Mouse (Mus musculus) ES-E14 (cell line): ENCODE data around the gene Chd9. TPM values are rescaled to one million over a fixed set of nuclear protein-coding genes. Genes with fewer than 3 reads are reported as not detected.

ENCODE experiments used
- DNase-seq: peaks from one replicate; pipeline ENCODE4 v3.0.0-alpha.2; 2013; ENCODE audit warnings: low read depth, low spot score
- H3K27ac ChIP-seq: 2 replicates; pipeline ENCODE4 v1.5.1; 2012; ENCODE audit warnings: low read depth, mild to moderate bottlenecking, low read length, moderate library complexity, mixed read lengths; ENCODE audit not compliant: poor library complexity, insufficient read depth, severe bottlenecking
- H3K36me3 ChIP-seq: 2 replicates; pipeline ENCODE4 v1.6.1; 2012; ENCODE audit warnings: mild to moderate bottlenecking, low read length, moderate library complexity, mixed read lengths; ENCODE audit not compliant: control insufficient read depth, poor library complexity, insufficient read depth, severe bottlenecking
- H3K4me1 ChIP-seq, 2 experiments: fragments of 150-350 bp in 1 of 2; sonication (generic) in 1 of 2; 2 replicates each; pipeline ENCODE4 v1.6.1; 2012; ENCODE audit warnings: low read length in 2 of 2, mild to moderate bottlenecking in 1 of 2, mixed read lengths in 1 of 2; ENCODE audit not compliant: control insufficient read depth in 2 of 2, insufficient read depth in 2 of 2, poor library complexity in 1 of 2
- H3K4me3 ChIP-seq, 2 experiments: fragments of 150-350 bp in 1 of 2; sonication (generic) in 1 of 2; 2 replicates each; pipeline ENCODE4 v1.5.1; 2012; ENCODE audit warnings: low read length in 2 of 2, low read depth in 1 of 2, mild to moderate bottlenecking in 1 of 2, mixed read lengths in 1 of 2; ENCODE audit not compliant: insufficient read depth in 1 of 2, poor library complexity in 1 of 2, severe bottlenecking in 1 of 2
- H3K9ac ChIP-seq: 2 replicates; pipeline ENCODE4 v1.6.1; 2012; ENCODE audit warnings: low read depth, mild to moderate bottlenecking, low read length, mixed read lengths; ENCODE audit not compliant: poor library complexity, insufficient read depth, severe bottlenecking
- H3K9me3 ChIP-seq: fragments of 150-350 bp; sonication (generic); 2 replicates; pipeline ENCODE4 v1.6.1; 2012; ENCODE audit warnings: low read depth, mild to moderate bottlenecking, low read length; ENCODE audit not compliant: control insufficient read depth, insufficient read depth
- CHD2 ChIP-seq: IDR thresholded peaks from 2 replicates; pipeline ENCODE4 v1.6.1; 2014; ENCODE audit warnings: mild to moderate bottlenecking, low read depth, low read length, inconsistent platforms
- HCFC1 ChIP-seq: IDR thresholded peaks from 2 replicates; pipeline ENCODE4 v1.6.1; 2012; ENCODE audit warnings: low read length, inconsistent platforms, borderline replicate concordance; ENCODE audit not compliant: insufficient read depth
- MAFK ChIP-seq: IDR thresholded peaks from 2 replicates; pipeline ENCODE4 v1.6.1; 2014; ENCODE audit warnings: mild to moderate bottlenecking, low read depth, low read length, inconsistent platforms; ENCODE audit not compliant: insufficient read depth
- ZC3H11A ChIP-seq: IDR thresholded peaks from 2 replicates; pipeline ENCODE4 v1.6.1; 2012; ENCODE audit warnings: low read depth, mild to moderate bottlenecking, inconsistent platforms, low read length, borderline replicate concordance
- ZNF384 ChIP-seq: IDR thresholded peaks from 2 replicates; pipeline ENCODE4 v1.6.1; 2012; ENCODE audit warnings: low read depth, low read length, inconsistent platforms
- in situ Hi-C, 2 experiments: fragments of 600-800 bp; cut with MboI; formaldehyde crosslinking; loops; one replicate each; pipeline ENCODE4 v1.15.1; 2025; ENCODE audit warnings: low sequenced_read_pairs in 2 of 2, inconsistent platforms in 1 of 2; ENCODE audit not compliant: unreplicated experiment in 2 of 2
- total RNA-seq: library from RNA; depleted of rRNA; stranded (reverse); fragments of 300-350 nt; gene quantifications from 2 replicates; pipeline ENCODE4 v1.2.3, GENCODE M21; 2012

Chd9 gene
- total RNA-seq, 1 experiment: 32.4 TPM

DNA sequence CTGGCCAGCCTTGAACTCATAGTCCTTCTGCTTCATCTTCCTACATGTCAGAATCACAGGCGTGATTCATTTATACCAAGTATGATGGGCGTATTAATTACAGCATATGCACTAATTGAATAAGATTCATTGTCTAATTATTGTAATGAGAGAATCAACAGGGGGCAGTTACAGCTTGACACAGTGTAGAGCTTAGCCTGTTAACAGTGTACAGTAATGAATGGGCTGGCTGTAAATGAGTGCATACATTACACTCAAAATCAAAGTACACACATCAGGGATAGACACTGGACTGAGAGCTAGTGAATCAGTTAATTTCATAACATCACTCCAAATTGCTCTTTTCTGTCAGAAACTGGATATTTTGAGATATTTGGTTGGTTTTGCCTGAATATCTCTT lies 135.9 kb downstream of the Chd9 start:
- in situ Hi-C loops: no loop called here
- no peak for TF ChIP-seq HCFC1
- TF ChIP-seq ZC3H11A: no peak
- TF ChIP-seq MAFK: no peak
- TF ChIP-seq CHD2: no peak
- TF ChIP-seq ZNF384: no peak
- DNase-seq: no peak

DNA sequence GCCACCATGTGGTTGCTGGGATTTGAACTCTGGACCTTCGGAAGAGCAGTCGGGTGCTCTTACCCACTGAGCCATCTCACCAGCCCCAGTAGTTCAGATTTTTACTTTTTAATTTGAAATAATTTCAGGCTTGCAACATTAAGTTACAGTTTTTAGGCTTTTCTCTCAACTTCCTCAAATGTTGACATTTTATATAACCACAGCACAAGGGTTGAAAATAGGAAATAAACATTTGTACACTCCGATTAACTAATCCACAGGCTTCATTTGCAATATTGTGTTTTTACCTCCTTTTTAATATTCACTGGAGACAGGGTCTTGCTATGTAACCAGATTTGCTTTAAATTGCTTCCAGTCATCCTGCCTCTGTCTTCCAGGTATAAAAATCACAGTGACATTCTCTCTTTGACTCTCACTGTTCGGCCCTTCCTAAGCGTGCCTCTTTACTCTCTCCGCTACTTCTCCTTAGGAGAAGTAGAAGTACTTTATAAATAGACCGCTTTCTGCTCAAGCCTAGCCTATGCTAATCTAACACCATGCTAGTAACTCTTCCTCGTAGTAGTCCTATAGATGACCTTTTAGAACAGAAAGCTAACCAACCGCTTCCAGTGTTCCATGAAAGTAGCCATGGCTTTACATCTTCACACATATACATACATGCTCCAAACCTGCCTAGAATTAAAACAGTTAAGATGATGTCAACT lies 137.5 kb downstream of the Chd9 start:
- in situ Hi-C loops: no loop called here
- TF ChIP-seq CHD2 (no peak), ZNF384 (no peak), ZC3H11A (no peak), MAFK (no peak), HCFC1 (no peak)
- no peaks in the 10 kb centered on the region for H3K4me1 ChIP-seq
- H3K9me3 ChIP-seq: no peaks in the 10 kb centered on the region
- no peak for DNase-seq
- no peak overlapping the region for H3K27ac ChIP-seq
- peaks cover 3% of the 10 kb centered on the region; the same call in 1 of the 2 replicates for H3K36me3 ChIP-seq
- no peak overlapping the region for H3K9ac ChIP-seq
- no peak overlapping the region for H3K4me3 ChIP-seq

More for the DNA sequence above, 135.9 kb downstream of the Chd9 start:
- peaks cover 3% of the 10 kb centered on the region; the same call in 1 of the 2 replicates for H3K36me3 ChIP-seq
- no peaks in the 10 kb centered on the region for H3K9me3 ChIP-seq
- H3K27ac ChIP-seq: no peak overlapping the region
- peaks cover 0 to 4% of the 10 kb centered on the region in 2 experiments; a peak in 1 of 4 replicates for H3K4me1 ChIP-seq
- no peak overlapping the region for H3K9ac ChIP-seq
- H3K4me3 ChIP-seq: no peak overlapping the region

DNA sequence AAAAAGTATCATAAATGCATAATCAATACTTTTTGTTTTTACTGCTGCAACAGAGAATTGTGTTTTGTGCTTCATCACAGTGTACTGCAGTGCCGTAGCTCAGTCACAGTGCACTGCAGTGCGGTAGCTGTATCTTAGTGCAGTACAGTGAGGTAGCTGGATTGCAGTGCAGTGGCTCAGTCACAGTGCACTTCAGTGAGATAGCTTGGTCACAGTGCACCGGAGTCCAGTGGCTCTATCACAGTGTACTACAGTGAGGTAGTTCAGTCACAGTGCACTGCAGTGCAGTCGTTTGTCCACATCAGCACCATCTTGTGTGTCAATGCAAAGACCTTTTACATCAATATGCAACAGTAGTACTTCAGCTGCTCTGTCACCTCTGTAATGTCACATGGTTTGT lies 140.2 kb downstream of the Chd9 start:
- in situ Hi-C loops: no loop called here
- no peak overlapping the region for H3K9ac ChIP-seq
- TF ChIP-seq ZC3H11A (no peak), ZNF384 (no peak), HCFC1 (no peak), MAFK (no peak), CHD2 (no peak)
- no peak for DNase-seq
- no peaks in the 10 kb centered on the region for H3K4me1 ChIP-seq
- no peak overlapping the region for H3K4me3 ChIP-seq
- no peaks in the 10 kb centered on the region for H3K9me3 ChIP-seq
- no peak overlapping the region for H3K27ac ChIP-seq
- peaks cover 3% of the 10 kb centered on the region; the same call in 1 of the 2 replicates for H3K36me3 ChIP-seq

- TF ChIP-seq ZNF384: no peak
- H3K4me1 ChIP-seq: no peaks in the 10 kb centered on the region
- DNase-seq: no peak
- no peak overlapping the region for H3K9ac ChIP-seq
- peaks cover 4% of the 10 kb centered on the region for H3K36me3 ChIP-seq
- no peak overlapping the region for H3K4me3 ChIP-seq
- in situ Hi-C loops: no loop called here
- no peak overlapping the region for H3K27ac ChIP-seq
- no peaks in the 10 kb centered on the region for H3K9me3 ChIP-seq
Observed at GRCm38 (mm10) chr8:90976960-90977371, 148.8 kb downstream of the Chd9 start.

DNA sequence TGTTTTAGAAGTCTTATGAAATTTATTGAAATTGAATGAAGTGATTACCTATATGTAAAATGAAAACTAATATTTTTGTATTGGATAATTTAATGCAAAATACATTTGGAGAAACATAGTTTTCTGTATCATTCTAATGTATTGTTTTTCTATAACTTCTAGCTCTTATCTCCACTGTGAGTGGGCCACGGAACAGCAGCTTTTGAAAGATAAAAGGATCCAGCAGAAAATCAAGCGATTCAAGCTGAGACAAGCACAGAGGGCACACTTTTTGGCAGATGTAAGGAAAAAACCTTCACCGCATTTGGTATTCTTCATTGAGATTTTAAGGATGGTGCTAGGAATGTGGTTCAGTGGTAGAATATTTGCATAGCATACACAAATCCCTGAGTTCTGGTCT lies 150.6 kb downstream of the Chd9 start:
- no peak for TF ChIP-seq MAFK
- no peak for TF ChIP-seq ZC3H11A
- no peak for TF ChIP-seq HCFC1
- no peak for TF ChIP-seq CHD2
- no peak for TF ChIP-seq ZNF384
- H3K27ac ChIP-seq: no peak overlapping the region
- DNase-seq: no peak
- no peaks in the 10 kb centered on the region for H3K9me3 ChIP-seq
- peaks cover 11% of the 10 kb centered on the region for H3K36me3 ChIP-seq
- in situ Hi-C loops: no loop called here
- no peak overlapping the region for H3K9ac ChIP-seq
- H3K4me3 ChIP-seq: no peak overlapping the region
- no peaks in the 10 kb centered on the region for H3K4me1 ChIP-seq
